Mouse (Mus musculus) MEL (cell line): ENCODE measurements around the gene Ccl1. TPM values are rescaled to one million over a fixed set of nuclear protein-coding genes. Genes with fewer than 3 reads are reported as not detected.

Experiments used
- DNase-seq: peaks from one replicate; pipeline ENCODE4 v3.0.0; 2011; ENCODE audit warnings: low read depth, low spot score
- H3K27ac ChIP-seq: 2 replicates; pipeline ENCODE4 v1.5.1; 2012; ENCODE audit warnings: low read depth, mild to moderate bottlenecking, control low read depth, low read length, moderate library complexity; ENCODE audit not compliant: control insufficient read depth
- H3K27me3 ChIP-seq, 2 experiments: fragments of 150-350 bp in 1 of 2; sonication (generic) in 1 of 2; 2 replicates each; pipeline ENCODE4 v1.6.1; 2012; ENCODE audit warnings: low read length in 2 of 2, mild to moderate bottlenecking in 2 of 2, improper control_type of control experiment in 1 of 2, moderate library complexity in 1 of 2; ENCODE audit not compliant: insufficient read depth in 2 of 2, control insufficient read depth in 1 of 2
- H3K36me3 ChIP-seq, 2 experiments: 2 replicates each; pipeline ENCODE4 v1.6.1; 2012 to 2014; ENCODE audit warnings: low read length in 2 of 2, improper control_type of control experiment in 1 of 2, inconsistent platforms in 1 of 2, mild to moderate bottlenecking in 1 of 2; ENCODE audit not compliant: insufficient read depth in 2 of 2, control insufficient read depth in 1 of 2
- H3K4me1 ChIP-seq, 2 experiments: fragments of 150-350 bp in 1 of 2; sonication (generic) in 1 of 2; 2 replicates each; pipeline ENCODE4 v1.6.1; 2012; ENCODE audit warnings: low read length in 2 of 2, improper control_type of control experiment in 1 of 2, mild to moderate bottlenecking in 1 of 2; ENCODE audit not compliant: insufficient read depth in 2 of 2, control insufficient read depth in 1 of 2
- H3K4me3 ChIP-seq, 2 experiments: fragments of 150-350 bp in 1 of 2; sonication (generic) in 1 of 2; 2 replicates each; pipeline ENCODE4 v1.5.1; 2012; ENCODE audit warnings: low read depth in 2 of 2, low read length in 2 of 2, mild to moderate bottlenecking in 2 of 2, moderate library complexity in 2 of 2, control low read depth in 1 of 2, improper control_type of control experiment in 1 of 2; ENCODE audit not compliant: control insufficient read depth in 1 of 2, insufficient read depth in 1 of 2
- H3K79me2 ChIP-seq: 2 replicates; pipeline ENCODE4 v1.6.1; 2012; ENCODE audit warnings: mild to moderate bottlenecking, low read length, moderate library complexity; ENCODE audit not compliant: control insufficient read depth, poor library complexity, insufficient read depth
- H3K9ac ChIP-seq: 2 replicates; pipeline ENCODE4 v1.6.1; 2012; ENCODE audit warnings: low read depth, mild to moderate bottlenecking, control low read depth, low read length, moderate library complexity; ENCODE audit not compliant: control insufficient read depth, poor library complexity, severe bottlenecking
- H3K9me3 ChIP-seq: fragments of 150-350 bp; sonication (generic); replicated peaks from 2 replicates; pipeline ENCODE4 v1.6.1; 2012; ENCODE audit warnings: mild to moderate bottlenecking, low read length, improper control_type of control experiment, moderate library complexity; ENCODE audit not compliant: insufficient read depth
- CHD1 ChIP-seq: IDR thresholded peaks from 2 replicates; pipeline ENCODE4 v1.6.1; 2012; ENCODE audit warnings: low read depth, mild to moderate bottlenecking, inconsistent platforms, low read length, improper control_type of control experiment
- ELF1 ChIP-seq: IDR thresholded peaks from 2 replicates; pipeline ENCODE4 v1.6.1; 2014; ENCODE audit warnings: low read depth, mild to moderate bottlenecking, inconsistent platforms, low read length, improper control_type of control experiment, moderate library complexity
- EP300 ChIP-seq, 2 experiments: IDR thresholded peaks; 2 replicates each; pipeline ENCODE4 v1.6.1; 2011; ENCODE audit warnings: improper control_type of control experiment in 2 of 2, low read length in 2 of 2, low read depth in 1 of 2, mild to moderate bottlenecking in 1 of 2
- JUND ChIP-seq: IDR thresholded peaks from 2 replicates; pipeline ENCODE4 v1.6.1; 2011; ENCODE audit warnings: low read depth, mild to moderate bottlenecking, improper control_type of control experiment, low read length
- MAX ChIP-seq: IDR thresholded peaks from 2 replicates; pipeline ENCODE4 v1.6.1; 2011; ENCODE audit warnings: low read length, improper control_type of control experiment
- MYB ChIP-seq: IDR thresholded peaks from 2 replicates; pipeline ENCODE4 v1.6.1; 2011; ENCODE audit warnings: mild to moderate bottlenecking, low read depth, low read length, improper control_type of control experiment
- MYC ChIP-seq: IDR thresholded peaks from 2 replicates; pipeline ENCODE4 v1.6.1; 2011; ENCODE audit warnings: low read depth, mild to moderate bottlenecking, low read length, improper control_type of control experiment, moderate library complexity
- NELFE ChIP-seq: IDR thresholded peaks from 2 replicates; pipeline ENCODE4 v1.6.1; 2011; ENCODE audit warnings: low read depth, low read length, improper control_type of control experiment
- POLR2A ChIP-seq, 2 experiments: IDR thresholded peaks; 2 replicates each; pipeline ENCODE4 v1.6.1; 2011 to 2012; ENCODE audit warnings: low read length in 2 of 2, mild to moderate bottlenecking in 2 of 2, control low read depth in 1 of 2, improper control_type of control experiment in 1 of 2, low read depth in 1 of 2, moderate library complexity in 1 of 2; ENCODE audit not compliant: control insufficient read depth in 1 of 2, insufficient read depth in 1 of 2, poor library complexity in 1 of 2
- POLR2AphosphoS5 ChIP-seq: IDR thresholded peaks from 2 replicates; pipeline ENCODE4 v1.6.1; 2012; ENCODE audit warnings: low read depth, borderline replicate concordance, mild to moderate bottlenecking, inconsistent platforms, low read length, moderate library complexity, mixed read lengths
- RAD21 ChIP-seq: IDR thresholded peaks from 2 replicates; pipeline ENCODE4 v1.6.1; 2011; ENCODE audit warnings: mild to moderate bottlenecking, low read depth, low read length, improper control_type of control experiment
- RCOR1 ChIP-seq: IDR thresholded peaks from 2 replicates; pipeline ENCODE4 v1.6.1; 2012; ENCODE audit warnings: low read depth, mild to moderate bottlenecking, inconsistent platforms, low read length, improper control_type of control experiment
- SIN3A ChIP-seq: IDR thresholded peaks from 2 replicates; pipeline ENCODE4 v1.6.1; 2012; ENCODE audit warnings: low read length, improper control_type of control experiment, inconsistent platforms
- USF1 ChIP-seq: IDR thresholded peaks from 2 replicates; pipeline ENCODE4 v1.6.1; 2014; ENCODE audit warnings: low read depth, mild to moderate bottlenecking, inconsistent platforms, low read length, improper control_type of control experiment, moderate library complexity
- ZC3H11A ChIP-seq: IDR thresholded peaks from 2 replicates; pipeline ENCODE4 v1.6.1; 2012; ENCODE audit warnings: low read depth, mild to moderate bottlenecking, inconsistent platforms, low read length, improper control_type of control experiment
- ZMIZ1 ChIP-seq: IDR thresholded peaks from 2 replicates; pipeline ENCODE4 v1.6.1; 2012; ENCODE audit warnings: low read depth, mild to moderate bottlenecking, inconsistent platforms, low read length, improper control_type of control experiment, moderate library complexity
- polyA plus RNA-seq, 2 experiments: library from polyadenylated mRNA; stranded (reverse) in 1 of 2; unstranded in 1 of 2; fragments of >175 nt in 1 of 2; fragments of >200 nt in 1 of 2; gene quantifications; 2 replicates each; pipeline versions ENCODE4 v1.2.1 to v1.2.4; 2012; ENCODE audit warnings: low replicate concordance in 2 of 2, low read depth in 1 of 2; ENCODE audit not compliant: insufficient read length in 2 of 2, insufficient read depth in 1 of 2, missing spikeins in 1 of 2
- total RNA-seq: library from RNA; depleted of rRNA; stranded (reverse); fragments of 300-350 nt; gene quantifications from 2 replicates; pipeline ENCODE4 v1.2.3, GENCODE M21; 2012

Gene Ccl1
- total and polyA plus RNA-seq, 3 experiments = not detected

- no peak for TF ChIP-seq POLR2AphosphoS5
- no peak for TF ChIP-seq ELF1
- no peak for TF ChIP-seq ZC3H11A
Observed at GRCm38 (mm10) chr11:82310336-82311045, 5.0 kb upstream of the Ccl1 start (continued).

- H3K27me3 ChIP-seq = no peaks in the 10 kb centered on the region
- no peak overlapping the region for H3K9ac ChIP-seq
- H3K4me3 ChIP-seq = no peak overlapping the region
- H3K4me1 ChIP-seq = no peaks in the 10 kb centered on the region
- H3K27ac ChIP-seq = no peak overlapping the region
- H3K79me2 ChIP-seq = no peaks in the 10 kb centered on the region
- H3K9me3 ChIP-seq = no peaks in the 10 kb centered on the region
- TF ChIP-seq EP300 (IDR thresholded peaks at IDR 0.05; ENCODE audit: low read depth in 1 of 2, low read length in 2 of 2) = no peak
- no peak for TF ChIP-seq JUND
- no peak for TF ChIP-seq MYB
- no peak for TF ChIP-seq SIN3A
- no peak for TF ChIP-seq POLR2A (IDR thresholded peaks at IDR 0.05; ENCODE audit: control insufficient read depth in 1 of 2, insufficient read depth in 1 of 2, low read depth in 1 of 2, low read length in 2 of 2, poor library complexity in 1 of 2)
- no peak for TF ChIP-seq MYC
- TF ChIP-seq POLR2AphosphoS5 = no peak
- no peak for TF ChIP-seq MAX
- no peak for TF ChIP-seq ZC3H11A
- no peak for TF ChIP-seq CHD1
- no peak for TF ChIP-seq RAD21
- TF ChIP-seq NELFE = no peak
- no peak for TF ChIP-seq USF1
- no peak for DNase-seq
- H3K36me3 ChIP-seq = no peaks in the 10 kb centered on the region
Observed at GRCm38 (mm10) chr11:82297895-82298294, 7.6 kb downstream of the Ccl1 start.

GRCm38 (mm10) chr11:82290841-82291240 lies 14.6 kb downstream of the Ccl1 start:
- no peak for DNase-seq
- Histone ChIP-seq H3K4me3 (no peak overlapping the region), H3K36me3 (no peaks in the 10 kb centered on the region), H3K79me2 (no peaks in the 10 kb centered on the region), H3K27ac (no peak overlapping the region), H3K4me1 (no peaks in the 10 kb centered on the region), H3K27me3 (no peaks in the 10 kb centered on the region), H3K9me3 (no peaks in the 10 kb centered on the region), H3K9ac (no peak overlapping the region)
- no peak for TF ChIP-seq RCOR1
- no peak for TF ChIP-seq CHD1
- TF ChIP-seq ZMIZ1 = no peak
